Mouse (Mus musculus) brain, embryonic 14.5 days (tissue): ENCODE measurements at regions not wholly inside any gene's neighbourhood (a gene's known extent, or its start where the extent isn't known, plus 50 kb on each side); places are given as distances from the start of the nearest gene placed in this dataset.

ENCODE experiments used
- CTCF ChIP-seq: fragments of 200-500 bp; IDR thresholded peaks from 2 replicates; pipeline ENCODE4 v1.5.1; 2012; ENCODE audit warnings: inconsistent platforms, mild to moderate bottlenecking, moderate library complexity, borderline replicate concordance; ENCODE audit not compliant: insufficient read depth, insufficient read length; ENCODE audit errors: extremely low read depth
- POLR2A ChIP-seq: fragments of 200-500 bp; IDR thresholded peaks from 2 replicates; pipeline ENCODE4 v1.6.1; 2012; ENCODE audit warnings: mild to moderate bottlenecking, inconsistent platforms, borderline replicate concordance; ENCODE audit not compliant: poor library complexity, insufficient read depth, insufficient read length, severe bottlenecking; ENCODE audit errors: extremely low read depth

- TF ChIP-seq CTCF: no peak
- TF ChIP-seq POLR2A: no peak
Measured at GRCm38 (mm10) chr6:110120406-110120805, 525.0 kb upstream of the Grm7 start.
